Mouse (Mus musculus): Measurements from ENCODE around the gene Adamts1. TPM values are rescaled to one million over a fixed set of nuclear protein-coding genes. Genes with fewer than 3 reads are reported as not detected.

Gene Adamts1
- total and polyA plus RNA-seq, 3 experiments: 18.4 to 32.8 (median 31.7) TPM

DNA sequence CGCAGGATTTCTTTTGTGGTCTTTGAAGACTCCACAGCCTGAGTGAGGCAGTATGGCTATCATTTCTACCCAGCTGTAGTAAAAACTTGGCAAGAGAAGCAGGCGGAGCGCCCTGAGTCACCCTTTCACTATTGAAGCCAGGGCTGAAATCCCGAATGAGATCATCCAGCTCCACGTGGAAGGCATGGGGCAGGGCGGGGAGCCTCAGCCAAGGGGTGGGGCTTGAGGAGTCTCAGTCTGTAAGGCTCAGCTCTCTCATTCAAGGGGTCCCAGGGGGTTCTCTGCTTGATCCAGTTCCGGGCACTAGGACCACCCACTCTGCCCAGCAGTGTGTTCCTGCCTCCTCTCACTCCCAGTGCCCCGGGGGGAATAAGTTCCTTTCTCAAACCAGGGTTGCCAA is 2.2 kb downstream of the Adamts1 start:
- no peaks in the 10 kb centered on the region for H3K79me2 ChIP-seq (replicated peaks; ENCODE audit: control insufficient read depth, insufficient read depth, low read length)
- 2% methylated on average over 8 of the region's 8 CpGs for WGBS
- peak overlapping the region; percentile 55 for H3K4me3 ChIP-seq
- peak overlapping the region; percentile 69 for H3K9ac ChIP-seq (ENCODE audit: low read depth, low read length)
- intact Hi-C loops (cut with DNase I): loop anchor here (2.0 to 10.0 kb wide), 10 partner anchors 20 to 1594 kb away; no protein-coding TSS in a partner anchor
- peaks cover 24% of the 10 kb centered on the region for H3K36me3 ChIP-seq (ENCODE audit: control insufficient read depth, insufficient read depth, low read length)
- peaks cover 8% of the 10 kb centered on the region for H3K4me1 ChIP-seq (ENCODE audit: control insufficient read depth, insufficient read depth, low read length)
- no peaks in the 10 kb centered on the region for H3K27me3 ChIP-seq (ENCODE audit: control insufficient read depth, insufficient read depth, low read length)
- DNase-seq: peak; percentile 91 to 93
- H3K27ac ChIP-seq: peak overlapping the region; percentile 96
- TF ChIP-seq EP300 (IDR thresholded peaks at IDR 0.05; ENCODE audit: insufficient read depth, low read depth, low read length) (peak; percentile 57; the same call in 1 of the 2 replicates), POLR2A (IDR thresholded peaks at IDR 0.05; ENCODE audit: insufficient read depth, low read depth, low read length) (no peak)

DNA sequence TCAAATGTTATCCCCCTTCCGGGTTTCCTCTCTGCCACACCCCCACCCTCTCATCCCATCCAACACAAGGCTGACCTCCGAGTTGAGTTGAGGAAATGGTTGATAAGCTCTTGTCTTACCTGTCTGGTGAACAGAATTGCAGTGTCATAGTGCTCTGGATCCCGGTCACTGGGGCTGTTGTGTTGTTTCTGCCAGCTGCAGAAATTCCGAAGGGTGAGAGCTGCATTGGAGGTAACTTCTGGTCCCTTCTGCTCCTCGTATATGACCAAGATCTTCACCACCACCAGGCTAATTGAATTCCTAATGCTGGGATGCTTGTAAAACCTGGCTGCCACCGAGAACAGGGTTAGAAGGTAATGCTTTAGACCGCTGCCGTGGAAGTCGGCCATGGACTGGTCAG is 2.9 kb downstream of the Adamts1 start:
- peak overlapping the region; percentile 36; the same call in 1 of the 2 replicates for H3K9ac ChIP-seq (ENCODE audit: low read depth, low read length)
- peak overlapping the region; percentile 96 for H3K27ac ChIP-seq
- H3K4me3 ChIP-seq: peak overlapping the region; percentile 55
- intact Hi-C loops (cut with DNase I): loop anchor here (2.0 to 10.0 kb wide), 10 partner anchors 19 to 1595 kb away; no protein-coding TSS in a partner anchor
- H3K27me3 ChIP-seq (ENCODE audit: control insufficient read depth, insufficient read depth, low read length): no peaks in the 10 kb centered on the region
- peaks cover 8% of the 10 kb centered on the region for H3K4me1 ChIP-seq (ENCODE audit: control insufficient read depth, insufficient read depth, low read length)
- no peak for DNase-seq
- 26% methylated on average over 9 of the region's 9 CpGs for WGBS
- TF ChIP-seq POLR2A (IDR thresholded peaks at IDR 0.05; ENCODE audit: insufficient read depth, low read depth, low read length) (no peak), CTCF (IDR thresholded peaks at IDR 0.05) (no peak), EP300 (IDR thresholded peaks at IDR 0.05; ENCODE audit: insufficient read depth, low read depth, low read length) (no peak)
- peaks cover 24% of the 10 kb centered on the region for H3K36me3 ChIP-seq (ENCODE audit: control insufficient read depth, insufficient read depth, low read length)
- H3K79me2 ChIP-seq (replicated peaks; ENCODE audit: control insufficient read depth, insufficient read depth, low read length): no peaks in the 10 kb centered on the region

DNA sequence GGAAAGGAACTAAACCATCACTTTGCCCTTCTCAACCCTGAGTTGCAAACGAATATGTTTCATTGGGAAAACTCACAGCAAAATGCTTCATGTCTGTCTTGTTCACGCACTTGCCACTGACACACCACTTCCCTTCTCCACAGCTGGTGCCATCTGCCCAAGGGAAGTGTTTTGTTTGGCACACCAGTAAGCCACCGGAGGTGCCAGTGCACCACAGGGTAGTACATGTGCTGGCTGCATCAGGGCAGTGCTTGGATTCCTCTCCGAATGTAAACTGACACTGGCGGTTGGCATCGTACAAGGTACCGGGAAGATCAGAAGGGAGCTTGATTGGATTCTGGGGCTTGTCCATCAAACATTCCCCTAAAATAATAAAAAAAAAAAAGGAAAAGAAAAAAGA is 4.6 kb downstream of the Adamts1 start:
- TF ChIP-seq POLR2A (IDR thresholded peaks at IDR 0.05; ENCODE audit: insufficient read depth, low read depth, low read length) (no peak), EP300 (IDR thresholded peaks at IDR 0.05; ENCODE audit: insufficient read depth, low read depth, low read length) (no peak), CTCF (IDR thresholded peaks at IDR 0.05) (no peak)
- DNase-seq: no peak
- peaks cover 30% of the 10 kb centered on the region for H3K36me3 ChIP-seq (ENCODE audit: control insufficient read depth, insufficient read depth, low read length)
- H3K79me2 ChIP-seq (replicated peaks; ENCODE audit: control insufficient read depth, insufficient read depth, low read length): no peaks in the 10 kb centered on the region
- no peak overlapping the region for H3K4me3 ChIP-seq
- no peak overlapping the region for H3K27ac ChIP-seq
- 80% methylated on average over 7 of the region's 7 CpGs for WGBS
- H3K9ac ChIP-seq (ENCODE audit: low read depth, low read length): no peak overlapping the region
- H3K27me3 ChIP-seq (ENCODE audit: control insufficient read depth, insufficient read depth, low read length): no peaks in the 10 kb centered on the region
- H3K4me1 ChIP-seq (ENCODE audit: control insufficient read depth, insufficient read depth, low read length): peaks cover 8% of the 10 kb centered on the region
- intact Hi-C loops (cut with DNase I): no loop called here

DNA sequence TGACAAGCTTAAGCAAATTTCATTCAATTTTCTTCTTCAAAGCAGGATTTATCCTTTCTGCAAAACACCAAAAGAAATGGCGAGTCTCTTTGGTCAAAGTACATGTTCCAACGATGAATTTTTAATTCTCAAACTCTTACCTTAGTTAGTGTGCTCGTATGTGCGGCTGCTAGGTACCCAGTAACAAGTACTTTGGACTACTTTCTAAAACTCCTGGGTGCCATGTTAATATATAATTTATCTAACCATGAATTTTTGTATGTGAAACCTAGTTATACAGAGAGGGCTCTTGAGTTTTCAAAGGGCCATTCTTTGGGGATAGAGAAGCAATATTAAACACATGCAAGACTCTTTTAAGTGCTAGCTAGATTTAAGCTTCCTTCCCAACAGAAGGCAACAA is 5.8 kb downstream of the Adamts1 start:
- H3K27ac ChIP-seq: no peak overlapping the region
- H3K36me3 ChIP-seq (ENCODE audit: control insufficient read depth, insufficient read depth, low read length): peaks cover 30% of the 10 kb centered on the region
- TF ChIP-seq CTCF (IDR thresholded peaks at IDR 0.05) (no peak), POLR2A (IDR thresholded peaks at IDR 0.05; ENCODE audit: insufficient read depth, low read depth, low read length) (no peak), EP300 (IDR thresholded peaks at IDR 0.05; ENCODE audit: insufficient read depth, low read depth, low read length) (no peak)
- intact Hi-C loops (cut with DNase I): no loop called here
- no peak overlapping the region for H3K4me3 ChIP-seq
- H3K4me1 ChIP-seq (ENCODE audit: control insufficient read depth, insufficient read depth, low read length): peaks cover 8% of the 10 kb centered on the region
- WGBS: 94% methylated on average over 4 of the region's 4 CpGs
- no peaks in the 10 kb centered on the region for H3K79me2 ChIP-seq (replicated peaks; ENCODE audit: control insufficient read depth, insufficient read depth, low read length)
- no peak overlapping the region for H3K9ac ChIP-seq (ENCODE audit: low read depth, low read length)
- H3K27me3 ChIP-seq (ENCODE audit: control insufficient read depth, insufficient read depth, low read length): no peaks in the 10 kb centered on the region
- DNase-seq: no peak

- Histone ChIP-seq H3K4me1 (ENCODE audit: control insufficient read depth, insufficient read depth, low read length) (peaks cover 8% of the 10 kb centered on the region), H3K79me2 (replicated peaks; ENCODE audit: control insufficient read depth, insufficient read depth, low read length) (no peaks in the 10 kb centered on the region), H3K27ac (no peak overlapping the region), H3K27me3 (ENCODE audit: control insufficient read depth, insufficient read depth, low read length) (no peaks in the 10 kb centered on the region), H3K4me3 (no peak overlapping the region), H3K9ac (ENCODE audit: low read depth, low read length) (no peak overlapping the region), H3K36me3 (ENCODE audit: control insufficient read depth, insufficient read depth, low read length) (peaks cover 30% of the 10 kb centered on the region)
- no peak for DNase-seq
- TF ChIP-seq CTCF (IDR thresholded peaks at IDR 0.05): no peak
- no peak for TF ChIP-seq POLR2A (IDR thresholded peaks at IDR 0.05; ENCODE audit: insufficient read depth, low read depth, low read length)
- no peak for TF ChIP-seq EP300 (IDR thresholded peaks at IDR 0.05; ENCODE audit: insufficient read depth, low read depth, low read length)
- 96% methylated on average over 7 of the region's 7 CpGs for WGBS
- intact Hi-C loops (cut with DNase I): no loop called here
These were observed 7.2 kb downstream of the Adamts1 start for GRCm38 (mm10) chr16:85795731-85796130.

- no peak for TF ChIP-seq CTCF (IDR thresholded peaks at IDR 0.05)
- TF ChIP-seq EP300 (IDR thresholded peaks at IDR 0.05; ENCODE audit: insufficient read depth, low read depth, low read length): no peak
- TF ChIP-seq POLR2A (IDR thresholded peaks at IDR 0.05; ENCODE audit: insufficient read depth, low read depth, low read length): no peak
- 0 out of 2 replicates have a peak, but pooled peaks cover 2% of the 10 kb centered on the region for H3K4me1 ChIP-seq (ENCODE audit: control insufficient read depth, insufficient read depth, low read length)
- intact Hi-C loops (cut with DNase I): no loop called here
- H3K36me3 ChIP-seq (ENCODE audit: control insufficient read depth, insufficient read depth, low read length): peaks cover 20% of the 10 kb centered on the region
- no peaks in the 10 kb centered on the region for H3K79me2 ChIP-seq (replicated peaks; ENCODE audit: control insufficient read depth, insufficient read depth, low read length)
- H3K27ac ChIP-seq: no peak overlapping the region
- H3K27me3 ChIP-seq (ENCODE audit: control insufficient read depth, insufficient read depth, low read length): no peaks in the 10 kb centered on the region
- no peak overlapping the region for H3K9ac ChIP-seq (ENCODE audit: low read depth, low read length)
- 81% methylated on average over 4 of the region's 4 CpGs for WGBS
- DNase-seq: no peak
- no peak overlapping the region for H3K4me3 ChIP-seq
These were observed 9.6 kb downstream of the Adamts1 start for GRCm38 (mm10) chr16:85793166-85793830.
